Mouse (Mus musculus) midbrain, embryonic 15.5 days (tissue): ENCODE data around the gene Sox13. TPM values are rescaled to one million over a fixed set of nuclear protein-coding genes. Genes with fewer than 3 reads are reported as not detected.

Experiments
- ATAC-seq: fragments of 200-750 bp; cut with Nextera tagmentation; replicated peaks from 2 replicates; pipeline ENCODE4 v1.8.0; 2017; ENCODE audit warnings: moderate TSS enrichment
- H3K27ac ChIP-seq: fragments of 300-500 bp; sonication (generic); 2 replicates; pipeline ENCODE4 v1.5.1; 2015; ENCODE audit warnings: mild to moderate bottlenecking, inconsistent platforms
- H3K27me3 ChIP-seq: fragments of 300-500 bp; sonication (generic); replicated peaks from 2 replicates; pipeline ENCODE4 v1.6.1; 2015; ENCODE audit warnings: inconsistent platforms
- H3K36me3 ChIP-seq: fragments of 300-500 bp; sonication (generic); replicated peaks from 2 replicates; pipeline ENCODE4 v1.6.1; 2015; ENCODE audit warnings: inconsistent platforms
- H3K4me1 ChIP-seq: fragments of 300-500 bp; sonication (generic); 2 replicates; pipeline ENCODE4 v1.6.1; 2015; ENCODE audit warnings: inconsistent platforms
- H3K4me2 ChIP-seq: fragments of 300-500 bp; sonication (generic); 2 replicates; pipeline ENCODE4 v1.6.1; 2015; ENCODE audit warnings: inconsistent platforms, mild to moderate bottlenecking, moderate library complexity
- H3K4me3 ChIP-seq: fragments of 300-500 bp; sonication (generic); 2 replicates; pipeline ENCODE4 v1.5.1; 2015; ENCODE audit warnings: mild to moderate bottlenecking, inconsistent platforms
- H3K9ac ChIP-seq: fragments of 300-500 bp; sonication (generic); 2 replicates; pipeline ENCODE4 v1.6.1; 2015; ENCODE audit warnings: mild to moderate bottlenecking, inconsistent platforms
- H3K9me3 ChIP-seq: fragments of 300-500 bp; sonication (generic); 2 replicates; pipeline ENCODE4 v1.6.1; 2016; ENCODE audit warnings: inconsistent platforms
- WGBS: fragments of 180-500 bp; shearing (Covaris S2); methylation state at CpG from one replicate; pipeline ENCODE4 v1.1.7; 2015; ENCODE audit warnings: mixed read lengths; 5-methylcytosine and 5-hydroxymethylcytosine counted together
- polyA plus RNA-seq: library from polyadenylated mRNA; unstranded; fragments of >200 nt; fragmentation: Nextera tagmentation; extraction: Ambion mirVana; gene quantifications from 2 replicates; pipeline ENCODE4 v1.2.1, GENCODE M21; 2015

Gene Sox13
- 6.5 and 7.4 TPM in 2 replicates for polyA plus RNA-seq

DNA sequence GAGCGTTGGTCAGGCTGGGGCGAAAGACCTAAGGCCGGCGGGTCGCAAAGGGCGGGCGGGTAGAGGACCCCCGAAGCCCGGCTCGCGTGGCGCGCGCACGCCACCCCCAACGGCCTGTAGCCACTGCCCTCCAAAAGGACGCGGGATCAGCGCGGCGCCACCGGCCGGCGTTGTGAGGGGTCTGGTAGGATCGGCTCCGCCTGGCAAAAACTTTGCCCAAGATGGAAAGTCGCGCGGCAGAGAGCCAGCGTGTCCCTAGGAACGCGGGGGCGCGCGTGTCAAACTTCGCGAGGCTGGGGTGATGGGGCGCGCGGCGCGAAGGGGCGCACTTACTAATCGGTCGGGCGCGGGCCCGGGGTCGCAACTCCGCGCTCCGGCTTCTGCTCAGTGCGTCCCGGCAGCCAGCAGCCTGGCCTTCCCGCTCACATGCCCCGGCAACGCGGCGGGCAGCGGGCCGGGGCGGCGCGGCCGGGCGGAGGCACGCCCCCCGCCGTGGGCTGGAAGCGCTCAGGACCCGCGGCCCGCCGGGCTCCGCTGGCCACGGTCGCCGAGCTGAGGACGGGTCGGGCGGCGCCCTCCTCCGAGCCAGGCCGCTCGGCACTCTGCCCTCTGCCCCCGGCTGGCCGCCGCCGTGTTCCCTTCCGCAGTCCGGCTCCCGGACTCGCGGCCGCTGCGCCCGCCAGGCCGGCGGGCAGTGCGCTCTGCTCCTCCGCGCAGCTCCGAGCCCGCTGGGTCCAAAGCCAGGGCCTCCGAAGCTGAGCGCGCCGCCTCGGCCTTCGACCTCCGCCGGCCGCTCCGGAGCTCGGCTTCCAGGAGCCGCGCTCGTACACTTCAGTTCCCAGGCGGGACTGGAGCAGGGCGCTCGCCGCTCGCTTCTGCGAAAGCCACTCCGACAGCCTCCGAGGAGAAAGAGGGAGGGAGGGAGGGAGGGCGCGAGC is at the start of gene Sox13:
Sox13 (minus strand) TSS at position 835 of the 938 bp plus-strand sequence.
- under 1% methylated on average over 107 of the region's 128 CpGs for WGBS
- peak within 1 kb of the TSS; percentile 84 for H3K27ac ChIP-seq
- no peaks in the 10 kb centered on the region for H3K9me3 ChIP-seq
- H3K4me2 ChIP-seq: peak within 1 kb of the TSS; percentile 99
- H3K36me3 ChIP-seq: no peaks in the 10 kb centered on the region
- H3K4me3 ChIP-seq: peak within 1 kb of the TSS; percentile 80
- peak; percentile 69 for ATAC-seq
- H3K4me1 ChIP-seq: peaks cover 25% of the 10 kb centered on the region
- H3K9ac ChIP-seq: peak within 1 kb of the TSS; percentile 75
- H3K27me3 ChIP-seq: no peaks in the 10 kb centered on the region

DNA sequence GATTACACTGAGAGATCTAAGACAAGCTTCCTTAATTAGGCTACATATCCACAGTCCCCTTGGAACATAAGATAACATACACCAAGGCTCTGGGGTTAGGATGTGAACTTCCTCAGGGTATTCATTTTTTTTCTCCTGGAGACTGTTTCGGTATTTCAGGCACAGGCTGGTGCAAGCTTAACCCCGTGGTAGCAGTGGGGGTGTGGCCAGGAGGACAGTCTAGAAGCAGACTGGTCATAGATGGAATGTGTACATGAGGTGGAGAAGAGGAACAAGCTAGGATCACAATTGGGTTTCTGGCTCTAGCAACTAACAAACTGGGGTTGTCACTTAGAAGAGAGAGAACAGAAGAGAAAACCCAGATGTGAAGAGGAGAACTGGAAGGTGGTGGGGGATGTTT is 47.4 kb upstream of the Sox13 start:
- no peak for ATAC-seq
- WGBS: 48% methylated on average over 2 of the region's 2 CpGs
- Histone ChIP-seq H3K4me2 (no peak overlapping the region), H3K27me3 (no peaks in the 10 kb centered on the region), H3K4me3 (no peak overlapping the region), H3K9me3 (no peaks in the 10 kb centered on the region), H3K4me1 (no peaks in the 10 kb centered on the region), H3K9ac (no peak overlapping the region), H3K27ac (no peak overlapping the region), H3K36me3 (no peaks in the 10 kb centered on the region)

DNA sequence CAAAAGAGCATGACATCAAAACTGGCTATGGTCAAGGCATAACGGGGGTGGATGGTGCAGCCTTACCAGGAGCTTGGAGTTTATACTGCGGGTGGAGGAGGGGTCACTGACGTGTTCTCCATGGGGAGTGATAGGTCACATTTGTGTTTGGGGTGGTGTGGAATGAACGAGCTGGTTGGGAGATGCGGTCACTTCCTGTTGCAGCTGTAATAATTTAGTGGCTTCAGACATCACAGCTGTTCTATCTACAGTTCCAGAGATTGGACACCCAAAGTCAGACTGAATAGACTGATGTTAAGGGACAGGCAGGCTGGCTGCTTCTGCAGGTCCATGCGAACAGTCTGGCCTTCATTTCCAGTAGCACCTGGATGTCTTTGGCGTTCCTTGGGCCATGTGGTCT is 46.9 kb upstream of the Sox13 start:
- H3K9ac ChIP-seq: no peak overlapping the region
- WGBS: 73% methylated on average over 7 of the region's 7 CpGs
- H3K4me3 ChIP-seq: no peak overlapping the region
- no peak for ATAC-seq
- no peaks in the 10 kb centered on the region for H3K9me3 ChIP-seq
- no peak overlapping the region for H3K27ac ChIP-seq
- no peaks in the 10 kb centered on the region for H3K27me3 ChIP-seq
- no peak overlapping the region for H3K4me2 ChIP-seq
- no peaks in the 10 kb centered on the region for H3K4me1 ChIP-seq
- H3K36me3 ChIP-seq: no peaks in the 10 kb centered on the region

DNA sequence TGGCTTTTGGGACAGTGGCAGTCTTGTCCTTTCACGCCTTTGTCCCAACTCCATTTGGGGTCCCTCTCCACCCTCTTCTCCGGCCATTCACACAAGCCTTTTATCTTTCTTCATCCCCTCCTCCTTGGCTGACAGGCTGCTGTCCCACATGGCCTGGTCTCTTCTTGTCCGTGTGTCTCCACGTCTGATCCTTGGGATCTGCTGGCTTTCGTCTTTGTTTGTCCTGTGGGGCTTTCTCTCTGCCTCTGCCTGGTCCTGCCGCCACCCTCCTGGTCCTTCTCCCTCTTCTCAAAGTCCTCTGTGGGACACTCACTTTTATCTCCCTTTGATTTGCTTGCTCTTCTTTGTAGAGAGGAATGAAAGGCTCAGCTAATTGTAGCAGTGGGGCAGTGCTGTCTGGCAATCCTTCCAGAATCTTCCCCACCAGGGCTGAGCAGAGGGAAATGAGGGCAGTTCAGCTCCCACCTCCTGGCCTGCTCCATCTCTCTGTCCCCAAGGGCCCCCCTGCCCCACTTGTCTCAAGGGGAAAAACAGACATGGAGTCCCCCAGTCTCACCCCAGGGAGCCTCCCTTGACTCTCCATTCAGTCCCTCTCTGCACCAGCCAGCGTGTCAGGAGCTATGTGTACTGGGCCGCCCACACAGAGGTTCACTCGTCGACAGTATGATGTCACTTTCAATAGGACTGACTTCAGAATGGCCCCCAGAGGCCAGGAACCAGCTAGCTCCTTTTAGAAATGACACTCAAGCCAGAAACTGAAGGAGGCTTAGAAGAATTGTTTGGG is 46.3 kb upstream of the Sox13 start:
- no peaks in the 10 kb centered on the region for H3K27me3 ChIP-seq
- H3K9me3 ChIP-seq: no peaks in the 10 kb centered on the region
- no peaks in the 10 kb centered on the region for H3K4me1 ChIP-seq
- no peak for ATAC-seq
- H3K9ac ChIP-seq: no peak overlapping the region
- no peaks in the 10 kb centered on the region for H3K36me3 ChIP-seq
- WGBS: 20% methylated on average over 10 of the region's 10 CpGs
- H3K4me3 ChIP-seq: no peak overlapping the region
- 0 out of 2 replicates have a peak overlapping the region, but pooled peaks have one; percentile 25 for H3K27ac ChIP-seq
- no peak overlapping the region for H3K4me2 ChIP-seq

GRCm38 (mm10) chr1:133469213-133469612 is 45.0 kb upstream of the Sox13 start:
- Histone ChIP-seq H3K27ac (no peak overlapping the region), H3K9me3 (no peaks in the 10 kb centered on the region), H3K4me1 (no peaks in the 10 kb centered on the region), H3K36me3 (no peaks in the 10 kb centered on the region), H3K9ac (no peak overlapping the region), H3K4me3 (no peak overlapping the region), H3K27me3 (no peaks in the 10 kb centered on the region), H3K4me2 (no peak overlapping the region)
- ATAC-seq: no peak
- WGBS: 75% methylated on average over 4 of the region's 4 CpGs

GRCm38 (mm10) chr1:133468751-133469150 is 44.6 kb upstream of the Sox13 start:
- H3K9me3 ChIP-seq: no peaks in the 10 kb centered on the region
- no peaks in the 10 kb centered on the region for H3K36me3 ChIP-seq
- no peak overlapping the region for H3K27ac ChIP-seq
- H3K9ac ChIP-seq: no peak overlapping the region
- ATAC-seq: no peak
- H3K4me1 ChIP-seq: no peaks in the 10 kb centered on the region
- no peak overlapping the region for H3K4me2 ChIP-seq
- WGBS: 45% methylated on average over 6 of the region's 6 CpGs
- H3K27me3 ChIP-seq: no peaks in the 10 kb centered on the region
- no peak overlapping the region for H3K4me3 ChIP-seq

DNA sequence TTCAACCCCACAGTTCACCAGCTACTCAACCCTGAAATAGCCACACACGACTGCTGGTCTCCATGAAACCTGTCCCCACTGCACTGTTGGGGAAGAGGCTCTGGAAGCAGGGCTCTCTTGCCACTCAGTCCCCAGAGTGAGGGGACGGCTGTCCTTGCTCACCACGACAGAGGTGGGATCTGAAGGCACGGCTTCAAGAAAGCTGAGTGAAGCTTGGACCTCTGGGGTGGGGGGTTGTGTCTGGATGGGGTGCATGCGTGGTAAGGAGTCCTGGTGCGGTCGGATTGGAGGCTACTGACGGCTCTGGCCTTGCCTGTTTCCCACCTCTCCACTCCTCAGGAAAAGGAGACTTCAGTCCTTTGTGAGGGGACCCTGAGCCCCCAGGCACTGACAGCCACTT is 43.7 kb upstream of the Sox13 start:
- Histone ChIP-seq H3K36me3 (no peaks in the 10 kb centered on the region), H3K4me2 (no peak overlapping the region), H3K27ac (no peak overlapping the region), H3K27me3 (no peaks in the 10 kb centered on the region), H3K4me1 (no peaks in the 10 kb centered on the region), H3K4me3 (no peak overlapping the region), H3K9ac (no peak overlapping the region), H3K9me3 (no peaks in the 10 kb centered on the region)
- 75% methylated on average over 8 of the region's 8 CpGs for WGBS
- ATAC-seq: no peak

- H3K9ac ChIP-seq: no peak overlapping the region
- H3K27me3 ChIP-seq: no peaks in the 10 kb centered on the region
- H3K4me2 ChIP-seq: no peak overlapping the region
- no peak overlapping the region for H3K4me3 ChIP-seq
- no peaks in the 10 kb centered on the region for H3K4me1 ChIP-seq
- H3K27ac ChIP-seq: no peak overlapping the region
- WGBS: 95% methylated on average over 5 of the region's 5 CpGs
- no peaks in the 10 kb centered on the region for H3K36me3 ChIP-seq
- no peak for ATAC-seq
- no peaks in the 10 kb centered on the region for H3K9me3 ChIP-seq
These were observed 39.0 kb upstream of the Sox13 start for GRCm38 (mm10) chr1:133463138-133463537.

DNA sequence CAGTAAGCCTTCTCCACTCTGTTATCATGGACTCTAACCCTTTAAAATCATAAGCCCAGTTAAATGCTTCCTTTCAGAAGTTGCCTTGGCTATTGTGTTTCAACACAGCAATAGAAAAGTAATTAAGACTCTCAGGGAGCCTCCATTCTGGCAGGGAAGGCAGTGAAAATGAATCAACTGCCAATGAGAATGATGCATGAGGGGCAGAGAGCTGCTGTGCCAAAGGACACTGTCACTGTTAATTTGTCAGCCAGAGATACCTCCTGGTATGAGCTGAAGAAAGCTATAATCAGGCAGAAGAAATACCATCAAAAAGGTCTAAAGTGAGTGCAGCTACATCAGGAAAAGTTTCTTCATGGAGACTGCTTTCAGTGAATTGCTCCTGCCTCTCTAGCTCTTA is 36.8 kb upstream of the Sox13 start:
- H3K27ac ChIP-seq: no peak overlapping the region
- H3K4me2 ChIP-seq: no peak overlapping the region
- no peaks in the 10 kb centered on the region for H3K4me1 ChIP-seq
- no peaks in the 10 kb centered on the region for H3K27me3 ChIP-seq
- no peaks in the 10 kb centered on the region for H3K36me3 ChIP-seq
- no peak overlapping the region for H3K9ac ChIP-seq
- no peaks in the 10 kb centered on the region for H3K9me3 ChIP-seq
- no peak for ATAC-seq
- H3K4me3 ChIP-seq: no peak overlapping the region

GRCm38 (mm10) chr1:133456097-133456496 is 31.9 kb upstream of the Sox13 start:
- 75% methylated on average over 2 of the region's 2 CpGs for WGBS
- H3K9ac ChIP-seq: no peak overlapping the region
- no peak for ATAC-seq

DNA sequence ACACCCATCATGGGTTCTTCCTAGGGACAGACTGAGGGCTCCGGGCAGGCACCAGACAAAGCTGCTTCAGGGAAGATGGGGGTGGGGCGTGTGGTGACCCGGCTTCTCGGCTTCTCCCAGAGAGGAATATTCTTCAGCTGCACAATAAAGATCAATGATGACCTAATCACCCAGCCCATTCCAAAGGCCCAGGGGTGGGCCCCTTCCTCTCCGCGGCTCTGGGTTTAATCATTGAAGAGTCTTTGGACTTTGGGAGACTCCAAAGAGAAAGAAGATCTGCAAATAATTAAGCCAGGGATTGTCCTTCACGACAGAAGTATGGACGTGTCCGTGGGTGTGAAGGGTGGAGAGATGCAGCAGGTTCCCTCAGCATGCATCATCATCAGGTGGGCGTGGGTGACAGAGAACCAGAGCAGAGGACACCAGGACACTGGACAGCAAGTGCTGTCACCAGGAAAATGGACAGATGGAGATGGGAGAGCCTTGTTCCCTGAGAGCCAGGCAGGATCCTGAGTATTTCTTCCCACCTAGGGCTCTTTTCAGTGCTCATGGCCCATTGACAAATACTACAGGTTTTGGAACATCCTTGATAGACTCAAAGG is 28.5 kb upstream of the Sox13 start:
- Histone ChIP-seq H3K4me2 (no peak overlapping the region), H3K9me3 (no peaks in the 10 kb centered on the region), H3K4me1 (peaks cover 5% of the 10 kb centered on the region; the same call in 1 of the 2 replicates), H3K9ac (no peak overlapping the region), H3K27me3 (no peaks in the 10 kb centered on the region), H3K4me3 (no peak overlapping the region), H3K36me3 (no peaks in the 10 kb centered on the region), H3K27ac (no peak overlapping the region)
- WGBS: 37% methylated on average over 10 of the region's 10 CpGs
- no peak for ATAC-seq

More at GRCm38 (mm10) chr1:133456097-133456496, 31.9 kb upstream of the Sox13 start:
- Histone ChIP-seq H3K36me3 (no peaks in the 10 kb centered on the region), H3K27me3 (no peaks in the 10 kb centered on the region), H3K27ac (no peak overlapping the region), H3K4me2 (no peak overlapping the region), H3K9me3 (no peaks in the 10 kb centered on the region), H3K4me3 (no peak overlapping the region), H3K4me1 (no peaks in the 10 kb centered on the region)

DNA sequence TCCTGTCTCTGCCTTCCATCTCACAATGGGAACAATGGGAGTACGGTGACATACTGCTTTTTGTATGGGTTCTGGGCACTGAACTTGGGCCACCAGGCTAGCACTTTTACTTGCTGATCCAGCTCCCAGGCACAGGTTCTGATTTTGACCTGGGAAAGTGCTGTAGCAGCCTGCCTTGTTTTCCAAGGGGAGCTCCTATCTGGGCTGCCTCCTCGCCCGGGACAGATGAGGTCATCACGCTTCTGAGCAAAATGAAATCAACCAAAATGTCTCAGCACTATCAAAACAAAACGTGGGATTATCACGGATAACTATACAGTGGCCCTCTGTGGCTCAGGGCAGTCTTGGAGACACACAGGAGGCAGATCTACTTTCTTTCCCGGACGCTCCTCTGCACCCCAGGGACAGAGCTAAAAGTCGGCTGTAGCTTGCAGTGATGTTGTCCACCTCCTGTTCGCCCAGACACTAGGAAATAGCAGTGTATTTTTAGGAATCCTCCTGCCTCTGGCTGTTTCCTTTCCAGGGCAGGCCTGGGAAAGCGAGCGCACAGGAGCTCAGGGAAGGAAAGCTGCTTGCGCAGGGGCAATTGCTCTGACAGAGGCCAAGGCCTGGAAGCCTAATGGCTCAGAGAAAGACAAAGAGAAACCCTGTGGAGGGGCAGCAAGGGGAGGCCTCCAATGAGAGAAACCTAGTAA is 27.8 kb upstream of the Sox13 start:
- ATAC-seq: no peak
- Histone ChIP-seq H3K27me3 (no peaks in the 10 kb centered on the region), H3K9me3 (no peaks in the 10 kb centered on the region), H3K4me1 (peaks cover 5% of the 10 kb centered on the region; the same call in 1 of the 2 replicates), H3K4me2 (no peak overlapping the region), H3K27ac (no peak overlapping the region), H3K36me3 (no peaks in the 10 kb centered on the region), H3K9ac (no peak overlapping the region), H3K4me3 (no peak overlapping the region)
- WGBS: 57% methylated on average over 13 of the region's 13 CpGs
